22 mouse cellular contexts compared by ENCODE assay signal in the genomic region with DNA sequence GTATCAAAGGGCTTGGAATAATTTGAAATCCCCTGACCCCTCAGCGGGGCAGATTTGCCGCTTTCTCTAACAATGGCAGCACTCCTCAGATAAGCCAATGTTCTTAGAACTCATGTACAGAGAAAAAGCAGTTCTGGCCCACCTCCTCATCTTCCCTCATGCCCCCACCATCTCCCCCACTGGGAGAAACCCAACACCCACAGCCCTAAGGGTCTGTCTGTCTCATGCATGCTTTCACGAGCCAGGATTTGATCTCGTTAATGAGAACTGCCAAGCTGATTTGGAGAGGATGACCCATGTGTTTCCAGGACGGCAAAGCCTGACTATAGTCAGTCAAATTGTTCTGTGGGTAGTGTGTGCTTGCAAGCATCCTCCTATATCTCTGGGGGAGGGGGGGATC. TPM values are rescaled to one million over a fixed set of nuclear protein-coding genes. Genes with fewer than 3 reads are reported as not detected.
A peak's percentile ranks its signal among the peaks of the same experiment; 100 is the strongest.
DNase-seq lines count a peak whose midpoint lies in the region; ATAC-seq and TF ChIP-seq lines count a peak whose summit lies in the region.
"Had no signal": no experiment of that assay in that cellular context is flagged by ENCODE, and none has a peak within 500 bp of the region (broad histone marks: within the 10 kb centered on the region; RNA-seq: fewer than 3 reads in every experiment).

No protein-coding gene starts in this region.

- intact Hi-C loops in gastrocnemius, postnatal 14 days (cut with DNase I; ENCODE audit: low total_unique reads): no loop called here

- no peaks in the 10 kb centered on the region for H3K4me1 ChIP-seq in intestine, embryonic 14.5 days (replicated peaks; ENCODE audit: control insufficient read depth, insufficient read depth, low read length)
- H3K4me1 ChIP-seq in intestine, postnatal 0 days (replicated peaks; ENCODE audit: control insufficient read depth, insufficient read depth, low read length): no peaks in the 10 kb centered on the region
- H3K4me1 ChIP-seq in forebrain, embryonic 14.5 days (ENCODE audit: control insufficient read depth, insufficient read depth, low read length): peaks cover 29% of the 10 kb centered on the region
- peaks cover 44% of the 10 kb centered on the region for H3K4me1 ChIP-seq in midbrain, embryonic 13.5 days (replicated peaks)
- H3K4me1 ChIP-seq: stomach, embryonic 15.5 days had no signal

- H3K36me3 ChIP-seq in intestine, embryonic 14.5 days (ENCODE audit: control insufficient read depth, insufficient read depth, low read length): no peaks in the 10 kb centered on the region
- H3K36me3 ChIP-seq in intestine, postnatal 0 days (ENCODE audit: control insufficient read depth, insufficient read depth): no peaks in the 10 kb centered on the region
- no peaks in the 10 kb centered on the region for H3K36me3 ChIP-seq in forebrain, embryonic 14.5 days (ENCODE audit: control insufficient read depth, insufficient read depth, low read length)
- H3K36me3 ChIP-seq in midbrain, embryonic 13.5 days: no peaks in the 10 kb centered on the region
- H3K36me3 ChIP-seq: embryonic facial prominence, embryonic 15.5 days; heart, embryonic 10.5 days; liver, embryonic 15.5 days; stomach, embryonic 15.5 days had no signal

- TF ChIP-seq CTCF in intestine, postnatal 0 days (IDR thresholded peaks at IDR 0.05; ENCODE audit: low read depth): no peak

- WGBS in intestine, embryonic 14.5 days: 69% methylated on average over 5 of the region's 5 CpGs
- WGBS in intestine, postnatal 0 days: 83% methylated on average over 5 of the region's 5 CpGs
- 2% methylated on average over 5 of the region's 5 CpGs for WGBS in forebrain, embryonic 14.5 days
- 3% methylated on average over 5 of the region's 5 CpGs for WGBS in midbrain, embryonic 13.5 days

- no peaks in the 10 kb centered on the region for H3K9me3 ChIP-seq in intestine, embryonic 14.5 days (ENCODE audit: control insufficient read depth, low read length)
- no peaks in the 10 kb centered on the region for H3K9me3 ChIP-seq in intestine, postnatal 0 days (ENCODE audit: control insufficient read depth)
- no peaks in the 10 kb centered on the region for H3K9me3 ChIP-seq in forebrain, embryonic 14.5 days (replicated peaks; ENCODE audit: control insufficient read depth, low read length)
- H3K9me3 ChIP-seq in midbrain, embryonic 13.5 days: no peaks in the 10 kb centered on the region
- H3K9me3 ChIP-seq: embryonic facial prominence, embryonic 15.5 days; heart, embryonic 10.5 days; liver, embryonic 15.5 days; stomach, embryonic 15.5 days had no signal

- no peak overlapping the region for H3K9ac ChIP-seq in intestine, embryonic 14.5 days (ENCODE audit: low read length)
- no peak overlapping the region for H3K9ac ChIP-seq in intestine, postnatal 0 days (ENCODE audit: low read depth, low read length)
- no peak overlapping the region for H3K9ac ChIP-seq in forebrain, embryonic 14.5 days (ENCODE audit: low read length)
- no peak overlapping the region for H3K9ac ChIP-seq in midbrain, embryonic 13.5 days (replicated peaks)
- H3K9ac ChIP-seq: embryonic facial prominence, embryonic 15.5 days; liver, embryonic 15.5 days; stomach, embryonic 15.5 days had no signal

- H3K27ac ChIP-seq in intestine, embryonic 14.5 days (ENCODE audit: low read depth): no peak overlapping the region
- H3K27ac ChIP-seq in intestine, postnatal 0 days (ENCODE audit: low read depth, low read length): no peak overlapping the region
- H3K27ac ChIP-seq in forebrain, embryonic 14.5 days (ENCODE audit: low read depth, low read length): no peak overlapping the region
- peak overlapping the region; percentile 57 for H3K27ac ChIP-seq in midbrain, embryonic 13.5 days
- H3K27ac ChIP-seq: embryonic facial prominence, embryonic 15.5 days; heart, embryonic 10.5 days; liver, embryonic 15.5 days; stomach, embryonic 15.5 days had no signal

- no peaks in the 10 kb centered on the region for H3K27me3 ChIP-seq in intestine, embryonic 14.5 days (replicated peaks; ENCODE audit: control insufficient read depth, insufficient read depth, low read length)
- H3K27me3 ChIP-seq in intestine, postnatal 0 days (replicated peaks; ENCODE audit: control insufficient read depth, insufficient read depth, low read length): no peaks in the 10 kb centered on the region
- no peaks in the 10 kb centered on the region for H3K27me3 ChIP-seq in forebrain, embryonic 14.5 days (replicated peaks; ENCODE audit: control insufficient read depth, insufficient read depth, low read length)
- no peaks in the 10 kb centered on the region for H3K27me3 ChIP-seq in midbrain, embryonic 13.5 days
- H3K27me3 ChIP-seq: embryonic facial prominence, embryonic 15.5 days; stomach, embryonic 15.5 days had no signal

- no peak for ATAC-seq in intestine, embryonic 14.5 days (replicated peaks; ENCODE audit: low FRiP score, low TSS enrichment, low read depth)
- no peak for ATAC-seq in intestine, postnatal 0 days
- peak; percentile 86 for ATAC-seq in forebrain, embryonic 14.5 days
- ATAC-seq in midbrain, embryonic 13.5 days: peak; percentile 85
- ATAC-seq: activated CD4-positive, CD25-positive, alpha-beta regulatory T cell, adult 4 months had no signal

- H3K4me2 ChIP-seq in intestine, embryonic 14.5 days (ENCODE audit: low read length): no peak overlapping the region
- H3K4me2 ChIP-seq in intestine, postnatal 0 days (replicated peaks; ENCODE audit: low read depth): no peak overlapping the region
- H3K4me2 ChIP-seq in forebrain, embryonic 14.5 days (ENCODE audit: low read length): no peak overlapping the region
- H3K4me2 ChIP-seq in midbrain, embryonic 13.5 days (replicated peaks): no peak overlapping the region
- H3K4me2 ChIP-seq: embryonic facial prominence, embryonic 15.5 days; liver, embryonic 15.5 days; stomach, embryonic 15.5 days had no signal

- peak; percentile 13 for DNase-seq in intestine, embryonic 14.5 days (ENCODE audit: low spot score)
- DNase-seq in embryo, embryonic 10.5 days (ENCODE audit: low spot score): peak; percentile 61
- peak; percentile 72 for DNase-seq in forebrain, embryonic 14.5 days (ENCODE audit: low spot score)
- DNase-seq in cerebellum, adult 11 months: no peak
- DNase-seq in gastrocnemius, postnatal 14 days: no peak
- DNase-seq in lung, postnatal 36 days: no peak
- DNase-seq: adrenal gland, postnatal 36 days; cerebellum, postnatal 14 days; gastrocnemius, postnatal 36 days; heart, postnatal 36 days; kidney, adult 11 months; kidney, postnatal 36 days; lung, postnatal 4 days; spleen, adult 18-20 months; thymus, postnatal 25 days had no signal

- H3K4me3 ChIP-seq in intestine, embryonic 14.5 days (ENCODE audit: low read depth, low read length): no peak overlapping the region
- H3K4me3 ChIP-seq in intestine, postnatal 0 days (ENCODE audit: low read depth, low read length): no peak overlapping the region
- H3K4me3 ChIP-seq in forebrain, embryonic 14.5 days (ENCODE audit: low read depth, low read length): no peak overlapping the region
- no peak overlapping the region for H3K4me3 ChIP-seq in midbrain, embryonic 13.5 days (replicated peaks)
- H3K4me3 ChIP-seq: embryonic facial prominence, embryonic 15.5 days; heart, embryonic 10.5 days; liver, embryonic 15.5 days; stomach, embryonic 15.5 days had no signal

RNA-seq across cellular contexts. Expression of gene Gm10260, which starts 37.0 kb away (rescaled TPM):
- 4.0 and 5.3 TPM in 2 replicates for polyA plus RNA-seq in intestine, embryonic 14.5 days (2014; fragmentation: Nextera tagmentation; extraction: Ambion mirVana)
- polyA plus RNA-seq in intestine, postnatal 0 days (2015; fragmentation: Nextera tagmentation; extraction: Ambion mirVana): 2.3 and 4.3 TPM in 2 replicates
- 2.9 and 4.6 TPM in 2 replicates for polyA plus RNA-seq in forebrain, embryonic 14.5 days (2014; fragmentation: Nextera tagmentation; extraction: Ambion mirVana)
- 3.7 and 4.9 TPM in 2 replicates for polyA plus RNA-seq in midbrain, embryonic 13.5 days (2015; fragmentation: Nextera tagmentation; extraction: Ambion mirVana)
- 100 to 1,000 TPM; 129 to 154 TPM for total RNA-seq in gastrocnemius, postnatal 14 days (2021)

Comparison
In these comparisons a context has a peak if more than half of its experiments do, and no peak if none do; other contexts are left out.
1. ATAC-seq: peak in forebrain, embryonic 14.5 days (single experiment) and midbrain, embryonic 13.5 days (single experiment); none in intestine, embryonic 14.5 days (single experiment) and intestine, postnatal 0 days (single experiment).
2. DNase-seq: peak in intestine, embryonic 14.5 days (single experiment), embryo, embryonic 10.5 days (single experiment) and forebrain, embryonic 14.5 days (single experiment); none in cerebellum, adult 11 months (single experiment), gastrocnemius, postnatal 14 days (single experiment) and lung, postnatal 36 days (single experiment).